Mouse (Mus musculus): ENCODE data around the gene Mxra8.

DNA sequence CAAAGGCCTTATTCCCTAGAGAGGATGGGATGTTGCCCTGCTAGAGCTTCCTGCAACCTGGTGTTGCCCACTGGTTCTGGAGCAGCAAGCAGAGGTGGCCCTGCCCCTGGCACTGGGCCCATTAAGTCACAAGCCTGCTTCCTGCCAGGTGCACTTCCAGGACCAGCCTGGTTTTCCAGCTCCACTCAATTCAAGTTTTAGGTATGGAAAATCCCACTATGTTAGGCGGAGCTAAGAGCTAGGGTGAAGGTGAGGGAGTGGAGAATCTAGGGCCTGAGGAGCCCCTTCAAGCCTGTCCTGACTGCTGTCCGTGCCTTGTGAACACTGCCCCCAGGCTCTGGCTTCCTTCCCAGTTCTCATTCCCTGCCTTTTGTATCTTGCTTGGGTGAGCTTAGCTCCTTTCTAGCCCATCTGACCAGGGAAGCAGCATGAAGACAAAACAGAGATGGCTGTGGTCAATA lies 12.5 kb downstream of the Mxra8 start:
- TF ChIP-seq CTCF (IDR thresholded peaks at IDR 0.05) = no peak
- no peak for TF ChIP-seq EP300 (IDR thresholded peaks at IDR 0.05)

Measured in lung, postnatal 0 days (tissue).